Mouse (Mus musculus): ENCODE data around the gene Crk. TPM values are rescaled to one million over a fixed set of nuclear protein-coding genes. Genes with fewer than 3 reads are reported as not detected.
A peak's percentile ranks its signal among the peaks of the same experiment; 100 is the strongest.

Gene Crk
- 100 to 1,000 TPM; 115 to 132 TPM for total RNA-seq (2021)
- long read RNA-seq, experiment 1, full-length matches to known transcripts = 51 of 56 reads
- long read RNA-seq, experiment 1, partial matches to known transcripts = 1 of 56 reads
- long read RNA-seq, experiment 1, other reads (novel, unspliced or antisense) = 4 of 56 reads
- long read RNA-seq, experiment 2, full-length matches to known transcripts = 52 of 80 reads
- long read RNA-seq, experiment 2, partial matches to known transcripts = 28 of 80 reads
- long read RNA-seq, experiment 2, other reads (novel, unspliced or antisense) = 0 of 80 reads

DNA sequence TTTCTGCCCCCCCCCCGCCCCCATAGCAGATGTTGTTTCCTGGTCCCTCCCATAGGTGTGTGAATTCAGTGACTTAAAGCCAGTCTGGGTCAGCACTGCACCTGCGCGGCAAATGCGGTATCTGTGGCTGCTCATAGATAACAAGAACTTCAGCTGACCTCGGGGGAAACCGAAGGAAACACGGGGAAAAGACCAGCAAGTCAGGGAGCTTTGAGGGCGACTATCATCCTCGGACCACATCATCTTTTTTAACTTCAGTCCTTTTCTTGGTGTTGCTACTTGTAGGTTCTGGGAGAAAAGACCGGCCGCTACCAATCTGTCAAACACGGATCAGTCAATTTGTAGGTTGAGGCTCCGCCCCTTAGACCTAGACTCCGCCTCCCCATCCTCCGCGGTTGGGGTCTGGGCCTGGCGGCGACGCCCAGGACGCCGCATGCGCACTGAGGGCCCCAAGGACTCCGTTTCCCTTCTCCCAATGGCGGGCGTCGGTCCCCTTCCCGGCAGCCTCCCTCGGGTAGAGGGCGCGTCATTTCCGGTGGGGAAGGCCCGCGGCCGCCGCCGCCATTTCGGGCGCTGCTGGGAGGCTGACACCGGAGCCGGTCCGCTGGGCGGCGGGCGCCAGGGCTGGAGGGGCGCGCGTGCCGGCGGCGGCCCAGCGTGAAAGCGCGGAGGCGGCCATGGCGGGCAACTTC lies at the start of gene Crk:
Gene Crk (plus strand): TSS at position 513 of the 692 bp plus-strand sequence.
- DNase-seq (ENCODE audit: low spot score in 2 of 2) = peak; percentile 97

DNA sequence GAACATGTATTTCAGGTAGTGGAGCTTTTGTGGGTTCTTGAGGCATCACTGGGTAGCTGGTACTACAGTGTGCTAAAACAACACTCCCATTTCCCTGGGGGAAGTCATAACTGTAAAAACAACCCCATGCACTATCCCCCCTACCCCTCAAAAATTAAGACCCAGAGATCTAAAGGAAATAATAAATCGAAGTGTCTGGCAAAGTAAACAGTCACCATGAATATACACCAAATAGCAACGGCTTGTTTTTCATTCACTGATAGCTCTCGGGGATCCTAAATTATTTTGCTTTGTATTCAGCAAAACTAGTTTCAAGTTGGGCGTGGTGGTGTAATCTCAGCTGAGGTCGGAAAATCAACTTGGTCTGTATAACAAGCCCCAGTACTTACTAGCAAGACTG lies 49.0 kb upstream of the Crk start:
- DNase-seq (ENCODE audit: low spot score in 2 of 2) = no peak

DNA sequence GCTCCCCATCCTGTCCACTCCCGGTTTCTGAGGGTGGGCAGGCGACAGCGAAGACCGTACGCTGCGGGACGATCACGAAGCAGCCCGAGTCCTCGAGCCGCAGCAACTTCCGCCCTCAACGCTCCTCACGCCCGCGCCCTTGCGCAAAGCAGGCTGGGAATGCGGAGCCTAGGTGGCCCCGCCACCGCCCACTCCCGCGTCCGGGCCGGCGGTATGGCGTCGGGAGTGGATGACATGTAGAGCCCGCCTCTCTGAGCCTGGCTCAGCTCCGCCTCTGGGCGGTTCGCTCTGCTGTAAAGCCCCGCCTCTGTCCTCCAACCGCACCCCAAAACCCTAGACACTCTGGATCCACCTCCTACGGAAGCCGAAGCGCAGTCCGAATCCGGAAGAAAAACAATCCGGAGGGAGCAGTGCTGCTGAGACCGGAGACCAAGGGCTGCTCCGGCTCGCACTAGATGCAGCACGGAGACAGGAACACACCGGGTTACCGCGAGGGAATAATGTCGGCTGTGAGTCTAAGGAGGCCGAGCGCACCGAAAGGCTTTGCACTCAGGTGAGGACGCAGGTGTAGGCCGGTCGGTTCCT lies 48.3 kb upstream of the Crk start, which contains the start of gene Inpp5k:
Gene Inpp5k (plus strand): TSS at position 344 of the 585 bp plus-strand sequence.
- DNase-seq (ENCODE audit: low spot score in 2 of 2) = peak; percentile 92 to 94

DNA sequence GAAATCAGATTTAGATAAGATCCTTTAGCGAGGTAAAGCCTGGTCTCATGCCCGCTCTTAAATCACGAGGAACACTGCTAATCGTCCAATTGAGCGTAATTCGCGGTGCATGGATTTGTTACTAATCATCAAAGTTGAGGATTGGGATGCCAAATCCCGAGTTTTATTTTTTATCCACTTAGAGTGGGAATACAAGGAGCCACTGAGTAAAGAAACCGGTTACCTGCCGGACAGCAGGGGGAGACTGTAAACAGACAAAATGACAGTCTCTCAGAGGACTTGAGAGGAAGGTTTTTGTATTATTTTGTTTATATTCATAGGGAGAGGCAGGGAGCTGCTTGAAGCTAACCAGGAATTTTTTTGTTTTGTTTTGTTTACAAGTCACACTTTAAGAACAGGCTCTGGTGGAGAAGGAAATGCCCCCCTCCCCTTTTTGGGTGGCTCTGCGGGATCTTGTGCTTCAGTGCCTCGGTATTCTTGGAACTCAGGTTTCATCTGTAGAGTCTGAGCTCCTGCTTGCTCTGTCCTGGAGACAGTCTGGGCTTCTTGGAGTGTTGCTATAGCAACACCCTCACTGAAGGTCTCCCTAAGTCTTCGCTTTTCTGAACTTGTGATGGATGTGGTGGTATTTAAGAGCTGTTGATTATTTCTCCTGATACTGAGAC lies 47.4 kb upstream of the Crk start:
- DNase-seq (ENCODE audit: low spot score in 2 of 2) = no peak

DNA sequence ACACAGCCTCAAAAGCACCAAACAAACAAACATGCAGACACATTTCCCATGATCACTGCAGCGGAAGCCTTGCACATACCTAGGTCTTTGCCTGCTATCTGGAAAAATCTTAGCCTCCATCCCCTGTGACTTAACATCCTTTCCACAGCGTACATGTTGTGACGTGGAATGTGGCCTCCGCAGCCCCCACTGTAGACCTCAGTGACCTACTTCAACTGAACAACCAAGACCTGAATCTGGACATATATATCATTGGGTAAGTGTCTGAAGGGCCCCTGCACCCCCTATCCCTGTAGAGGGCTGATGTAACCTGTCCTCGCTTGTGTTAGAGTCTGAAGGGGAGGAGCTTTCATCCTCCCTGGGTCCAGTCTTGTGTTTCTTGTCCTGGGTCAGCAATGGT lies 46.1 kb upstream of the Crk start:
- no peak for DNase-seq (ENCODE audit: low spot score in 2 of 2)

DNA sequence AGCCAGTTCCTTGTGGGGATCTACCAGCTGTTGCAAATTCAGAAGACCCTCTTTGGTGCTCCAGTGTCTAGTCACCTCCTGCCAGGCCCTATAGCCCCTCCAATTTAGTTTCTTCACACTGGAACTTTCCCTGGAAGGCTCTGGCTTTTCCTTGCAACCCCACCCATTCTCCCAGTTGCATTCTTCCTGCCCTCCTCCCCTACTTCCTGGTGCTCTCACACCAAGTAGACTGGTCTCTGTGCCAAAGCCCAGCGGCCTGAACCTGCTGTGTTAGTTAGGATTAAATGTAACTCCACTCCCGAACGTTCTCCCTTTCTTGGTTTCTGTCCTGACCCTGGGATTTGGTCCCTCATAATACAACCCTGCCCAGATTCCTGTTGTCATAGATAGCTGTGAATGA lies 44.3 kb upstream of the Crk start:
- DNase-seq (ENCODE audit: low spot score in 2 of 2) = no peak

DNA sequence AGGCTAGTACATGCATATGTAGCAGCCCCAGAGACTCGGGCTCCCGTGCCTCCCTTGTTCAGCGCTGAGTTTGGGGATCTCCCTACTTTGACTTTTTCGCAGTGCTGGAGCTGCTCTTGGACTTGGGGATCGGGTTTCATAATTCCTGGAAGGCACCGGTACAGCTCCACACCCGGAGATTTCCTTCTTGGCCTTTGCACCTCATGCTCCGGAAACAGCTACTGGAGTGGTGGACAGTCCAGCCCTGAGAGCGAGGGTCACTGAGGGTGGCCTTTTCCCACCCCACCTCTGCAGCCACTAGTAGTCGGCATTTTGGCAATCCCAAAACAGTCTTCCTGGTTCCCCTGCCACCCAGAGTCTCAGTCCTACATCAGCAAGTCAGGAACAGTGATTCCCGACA lies 43.7 kb upstream of the Crk start:
- no peak for DNase-seq (ENCODE audit: low spot score in 2 of 2)

DNA sequence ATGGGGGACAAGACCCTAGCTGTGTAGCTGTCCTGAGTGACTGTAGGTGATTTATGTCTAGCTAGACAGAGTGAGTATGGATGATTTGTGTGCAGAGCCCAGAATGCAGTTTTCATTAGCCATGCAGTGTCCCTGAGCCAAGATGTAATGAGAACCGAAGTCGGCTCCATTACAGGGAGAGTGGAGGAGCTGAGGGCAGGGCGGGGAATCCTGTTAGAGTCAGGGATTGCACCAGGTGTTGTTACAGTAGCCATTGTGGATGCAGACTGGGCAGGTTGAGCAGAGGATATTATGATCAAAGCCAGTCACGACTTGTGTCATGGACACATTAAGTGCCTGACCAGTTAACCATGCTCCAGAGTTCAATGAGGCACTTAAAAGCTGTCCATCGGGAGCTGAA lies 35.7 kb upstream of the Crk start:
- no peak for DNase-seq (ENCODE audit: low spot score in 2 of 2)

DNA sequence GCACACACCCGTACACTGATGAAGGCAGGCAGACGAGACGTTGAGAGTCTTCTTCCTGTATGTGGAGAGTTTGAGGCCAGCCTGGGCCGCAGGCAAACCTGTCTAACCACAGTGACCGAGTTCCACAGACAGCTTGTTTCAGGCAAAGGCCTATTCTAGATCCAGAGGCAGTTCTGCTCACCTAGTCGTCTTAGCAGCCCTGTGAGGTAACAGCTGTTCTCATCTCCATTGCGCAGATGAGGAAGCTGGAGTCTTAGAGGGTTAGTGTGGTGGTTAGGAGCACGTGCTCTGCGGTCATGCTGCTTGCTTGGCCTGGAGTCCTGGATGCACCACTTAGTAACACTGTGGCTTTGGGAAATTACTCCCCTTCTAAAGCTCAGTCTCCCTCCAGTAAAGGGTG lies 34.4 kb upstream of the Crk start:
- DNase-seq (ENCODE audit: low spot score in 2 of 2) = no peak

DNA sequence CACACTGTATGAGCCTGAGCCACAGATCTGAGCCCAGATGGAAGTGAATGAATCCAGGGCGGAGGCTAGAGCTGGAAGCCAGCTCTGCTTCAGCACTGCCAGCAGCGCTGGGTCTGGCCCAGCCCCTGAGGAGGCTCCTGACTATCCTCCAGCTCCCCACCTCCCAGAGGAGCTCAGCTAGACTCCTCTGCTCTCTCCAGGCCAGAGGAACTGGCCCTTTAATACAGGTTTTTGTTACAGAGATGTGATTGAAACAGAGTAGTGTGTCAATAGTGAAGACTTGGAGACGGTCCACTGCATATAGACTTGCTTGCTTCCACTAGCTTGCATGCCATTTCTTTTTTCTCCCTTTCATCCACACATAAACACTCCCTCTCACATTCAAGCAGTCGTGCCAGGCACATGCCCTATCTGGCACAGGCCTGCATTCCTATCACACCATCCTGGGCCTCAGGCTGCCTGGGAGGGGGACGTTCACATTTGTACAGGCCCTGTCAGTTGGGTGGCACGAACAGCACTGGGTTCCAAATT lies 31.3 kb upstream of the Crk start:
- no peak for DNase-seq (ENCODE audit: low spot score in 2 of 2)

DNA sequence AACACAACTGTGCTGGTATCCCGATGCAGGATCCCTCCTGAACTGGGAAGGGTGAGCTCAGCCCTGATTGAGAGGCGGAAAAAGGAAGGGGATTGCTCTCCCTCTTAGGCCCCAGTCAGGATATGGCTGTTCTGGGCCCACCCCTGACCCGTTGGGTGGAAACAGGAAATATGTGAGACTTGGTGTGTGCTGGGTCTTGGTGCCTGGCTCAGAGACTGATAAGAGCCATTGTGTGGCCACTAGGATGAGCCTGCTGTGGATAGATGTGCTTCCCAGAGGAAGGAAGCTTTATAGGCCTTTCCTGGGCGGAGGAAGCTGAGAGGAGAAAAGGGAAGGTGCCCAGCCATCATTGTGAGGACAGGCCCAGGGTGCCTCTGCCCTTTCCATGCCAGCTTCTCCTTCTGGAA lies 29.9 kb upstream of the Crk start:
- DNase-seq (ENCODE audit: low spot score in 2 of 2) = no peak

DNA sequence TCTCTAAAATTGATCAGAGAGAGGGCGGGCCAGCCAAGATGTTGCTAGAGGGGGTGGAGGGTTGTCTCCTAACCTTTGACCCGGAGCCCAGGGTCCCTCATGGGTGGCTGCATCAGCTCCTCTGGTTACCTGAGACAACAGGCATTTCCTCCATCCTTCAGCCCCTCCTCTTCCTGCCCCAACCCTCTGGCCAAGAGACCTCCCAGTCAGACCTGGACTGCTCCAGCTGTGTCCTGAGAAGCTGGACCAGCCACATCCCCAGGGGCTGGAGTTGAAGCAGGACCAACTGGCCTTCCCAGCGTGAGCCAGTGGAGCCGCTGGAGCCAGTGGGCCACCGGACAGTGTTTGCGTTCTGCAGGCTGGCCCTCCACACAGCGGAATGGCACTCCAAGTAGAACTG lies 28.7 kb upstream of the Crk start, which contains the start of gene Myo1c:
Gene Myo1c (plus strand): TSS at position 194 of the 400 bp plus-strand sequence.
- DNase-seq (ENCODE audit: low spot score in 2 of 2) = peak in 1 of 2 experiments; percentile 55

DNA sequence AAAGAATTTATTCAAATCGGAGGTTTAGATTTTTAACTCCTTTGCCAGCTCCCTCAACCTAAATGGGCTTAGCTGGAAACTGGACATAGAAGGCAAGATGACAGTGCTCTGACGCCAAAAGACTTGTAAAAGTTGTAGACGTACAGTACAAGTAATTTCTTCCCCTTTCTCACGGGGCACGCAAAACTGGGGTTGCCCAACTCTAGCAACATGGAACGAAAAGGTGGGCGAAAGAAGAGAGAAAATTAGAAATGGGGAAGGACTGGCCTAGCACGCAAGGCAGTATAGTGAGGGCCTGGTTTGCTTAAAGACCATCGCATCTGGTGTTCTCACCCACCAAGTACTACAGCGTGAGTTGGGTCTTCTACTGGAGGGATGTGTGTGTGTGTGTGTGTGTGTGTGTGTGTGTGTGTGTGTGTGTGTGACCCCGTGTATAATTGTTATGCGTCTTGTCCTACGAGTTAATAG lies 28.1 kb upstream of the Crk start:
- no peak for DNase-seq (ENCODE audit: low spot score in 2 of 2)

DNA sequence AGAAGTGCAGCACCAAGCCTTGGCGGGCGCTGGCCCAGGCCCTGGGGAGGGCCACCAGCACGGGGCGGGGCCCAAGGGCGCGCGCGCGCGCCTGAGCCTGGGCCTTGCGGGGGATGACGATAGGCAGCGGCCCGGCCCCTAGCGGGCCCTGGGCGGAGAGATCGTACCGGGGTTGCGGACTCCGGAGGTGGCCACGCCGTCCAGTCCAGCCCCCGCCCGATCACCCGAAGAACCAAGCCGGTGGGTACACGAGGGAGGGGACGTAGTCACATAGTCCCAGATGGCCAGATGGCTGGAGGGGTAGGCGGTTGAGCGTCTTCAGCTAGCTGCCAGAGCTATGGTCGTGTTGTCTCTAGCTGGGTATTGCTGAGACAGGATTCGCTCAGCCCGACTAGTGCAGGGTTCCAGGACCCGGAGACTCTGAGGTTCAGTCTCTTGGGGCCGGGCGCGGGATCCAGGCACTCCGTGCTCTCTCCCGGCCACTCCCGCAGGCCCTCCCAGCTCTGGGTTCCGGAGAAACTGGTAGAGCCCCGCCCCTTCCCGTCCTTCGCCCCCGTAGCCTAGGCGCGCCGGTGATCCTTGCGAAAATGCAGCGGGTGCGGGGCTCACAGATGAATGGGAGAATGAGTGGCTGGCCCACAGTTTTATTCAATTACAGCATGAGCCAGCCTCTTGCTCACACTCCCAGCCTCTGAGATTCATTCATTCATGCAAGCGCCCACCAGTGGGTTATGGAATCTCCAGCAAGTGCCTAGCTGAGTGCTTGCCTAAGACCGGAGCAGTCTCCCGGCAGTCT lies 27.4 kb upstream of the Crk start:
- DNase-seq (ENCODE audit: low spot score in 2 of 2) = peak; percentile 84

DNA sequence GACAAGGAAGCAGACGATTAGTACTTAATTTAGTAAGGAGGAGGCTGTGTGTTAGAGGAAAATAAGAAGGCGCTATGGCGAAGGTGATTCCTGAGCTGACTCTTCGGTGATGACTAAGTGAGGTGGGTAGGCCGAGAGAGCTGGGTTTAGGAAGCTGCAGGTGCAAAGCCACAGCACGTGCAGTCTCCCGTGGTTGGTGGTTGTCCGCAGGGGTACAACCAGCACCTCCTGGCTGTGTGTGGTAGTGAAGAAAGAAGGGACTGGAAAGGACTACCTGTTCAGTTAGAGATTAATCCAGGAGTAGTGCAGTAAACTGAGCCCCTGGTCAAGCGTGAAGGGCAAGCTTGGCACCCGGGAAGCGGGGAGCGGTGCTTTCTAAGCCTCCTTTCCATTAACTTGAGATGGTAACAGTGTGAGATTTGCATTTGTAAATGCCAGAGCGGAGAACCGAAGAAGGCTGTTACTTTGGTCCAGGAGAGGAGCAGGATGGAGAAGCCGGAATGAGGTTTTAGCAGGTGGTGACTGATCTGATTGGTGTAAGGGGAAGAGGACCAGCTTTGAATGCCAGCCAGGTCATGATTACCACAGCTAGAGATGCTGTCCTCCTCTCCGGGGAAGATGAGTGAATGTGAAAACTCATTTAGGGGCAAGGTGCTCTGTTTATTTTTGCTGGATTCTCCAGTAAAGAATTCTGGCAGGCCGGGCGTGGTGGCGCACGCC lies 26.7 kb upstream of the Crk start:
- no peak for DNase-seq (ENCODE audit: low spot score in 2 of 2)

DNA sequence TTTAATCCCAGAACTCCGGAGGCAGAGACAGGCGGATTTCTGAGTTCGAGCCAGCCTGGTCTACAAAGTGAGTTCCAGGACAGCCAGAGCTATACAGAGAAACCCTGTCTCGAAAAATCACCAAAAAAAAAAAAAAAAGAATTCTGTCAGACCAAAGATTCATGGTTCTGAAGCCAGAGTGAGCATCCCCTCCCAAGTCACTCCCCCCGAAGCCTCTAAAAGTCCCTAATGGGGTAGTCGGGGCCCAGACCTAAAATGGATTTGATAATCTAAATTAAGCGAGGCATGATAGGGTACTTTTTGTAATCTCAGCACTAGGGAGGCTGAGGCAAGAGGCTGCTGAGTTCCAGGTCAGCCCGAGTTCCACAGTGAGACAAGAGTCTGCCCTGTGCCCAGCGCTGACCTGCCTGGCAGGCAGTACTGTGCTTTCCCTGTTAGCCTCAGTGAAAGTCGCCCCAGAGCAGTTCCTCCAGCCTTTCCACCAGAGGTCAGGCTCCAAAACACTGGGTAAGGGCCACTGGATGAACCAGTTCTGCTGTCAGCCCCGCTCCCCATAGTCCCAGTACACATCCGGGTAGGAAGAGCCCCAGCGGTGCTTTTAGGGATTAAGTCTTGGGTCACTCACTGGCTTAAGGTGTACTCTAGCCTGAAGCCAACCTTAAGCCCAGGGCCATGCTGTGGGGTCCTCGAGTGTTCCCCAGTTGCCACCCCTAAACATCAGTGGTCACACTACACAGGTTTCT lies 25.9 kb upstream of the Crk start:
- DNase-seq (ENCODE audit: low spot score in 2 of 2) = no peak

DNA sequence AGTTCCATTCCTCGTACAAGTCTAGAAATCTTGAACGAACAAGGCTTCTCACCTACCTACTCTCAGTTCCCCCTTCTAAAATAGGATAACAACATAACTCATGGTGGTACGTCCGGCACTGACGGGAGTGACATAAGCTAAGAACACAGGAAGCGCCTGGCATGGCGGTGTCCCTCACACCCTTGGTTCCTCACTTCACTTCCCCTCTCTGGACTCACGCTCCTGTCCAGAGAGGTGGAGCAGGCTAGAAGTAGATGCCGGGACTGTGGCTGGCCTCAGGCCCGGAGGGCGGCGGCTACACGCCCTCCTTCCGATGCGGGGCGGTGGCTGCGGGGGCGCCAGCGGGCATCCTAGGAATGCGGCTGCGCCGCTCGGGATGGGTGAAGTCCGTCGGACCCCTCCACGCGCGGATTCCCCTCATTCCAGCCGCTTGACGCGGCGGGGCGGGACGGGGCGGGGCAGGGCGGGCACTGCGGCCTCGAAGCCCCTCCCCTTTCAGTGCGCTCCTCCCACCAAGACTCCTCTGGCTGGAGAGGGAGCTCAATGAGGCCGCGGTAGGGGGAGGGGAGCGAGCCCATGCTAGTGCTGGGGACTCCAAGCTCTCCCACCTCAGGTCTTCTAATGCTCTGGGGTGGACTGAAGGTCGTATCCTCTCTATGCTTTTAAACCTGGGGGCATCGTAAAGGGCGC lies 25.1 kb upstream of the Crk start:
- peak; percentile 78 to 81 for DNase-seq (ENCODE audit: low spot score in 2 of 2)
